Mouse (Mus musculus) ovary, postnatal 10 days (tissue): ENCODE measurements around the gene Hmgb1.

ENCODE experiments used
- DNase-seq: peaks from one replicate; pipeline ENCODE4 v3.0.0; 2022; ENCODE audit warnings: low spot score

The Hmgb1 gene

GRCm38 (mm10) chr5:149104096-149104725 is 80.1 kb downstream of the Hmgb1 start:
- DNase-seq = no peak

- DNase-seq = no peak
These were observed 82.4 kb downstream of the Hmgb1 start for GRCm38 (mm10) chr5:149101869-149102268.

- no peak for DNase-seq
These were observed 84.2 kb downstream of the Hmgb1 start for GRCm38 (mm10) chr5:149100091-149100490.

- no peak for DNase-seq
These were observed 85.3 kb downstream of the Hmgb1 start for GRCm38 (mm10) chr5:149099009-149099408.

- no peak for DNase-seq
These were observed 86.4 kb downstream of the Hmgb1 start for GRCm38 (mm10) chr5:149097841-149098240.

GRCm38 (mm10) chr5:149096284-149096683 is 88.0 kb downstream of the Hmgb1 start:
- no peak for DNase-seq

- DNase-seq = no peak
These were observed 91.4 kb downstream of the Hmgb1 start for GRCm38 (mm10) chr5:149092926-149093325.

GRCm38 (mm10) chr5:149092526-149092925 is 91.8 kb downstream of the Hmgb1 start:
- no peak for DNase-seq

GRCm38 (mm10) chr5:149091256-149091655 is 93.0 kb downstream of the Hmgb1 start:
- DNase-seq = no peak

GRCm38 (mm10) chr5:149089860-149090259 is 94.4 kb downstream of the Hmgb1 start:
- no peak for DNase-seq

- DNase-seq = no peak
These were observed 94.8 kb downstream of the Hmgb1 start for GRCm38 (mm10) chr5:149089456-149089855.

GRCm38 (mm10) chr5:149088891-149089290 is 95.4 kb downstream of the Hmgb1 start:
- no peak for DNase-seq

- no peak for DNase-seq
These were observed 96.1 kb downstream of the Hmgb1 start for GRCm38 (mm10) chr5:149088149-149088548.

- no peak for DNase-seq
These were observed 97.7 kb downstream of the Hmgb1 start for GRCm38 (mm10) chr5:149086382-149087244.

GRCm38 (mm10) chr5:149080466-149080865 is 103.8 kb downstream of the Hmgb1 start:
- no peak for DNase-seq

- no peak for DNase-seq
These were observed 104.5 kb downstream of the Hmgb1 start for GRCm38 (mm10) chr5:149079758-149080150.

GRCm38 (mm10) chr5:149079018-149079757 is 105.1 kb downstream of the Hmgb1 start:
- no peak for DNase-seq

- no peak for DNase-seq
These were observed 107.2 kb downstream of the Hmgb1 start for GRCm38 (mm10) chr5:149077136-149077535.

GRCm38 (mm10) chr5:149071546-149071945 is 112.7 kb downstream of the Hmgb1 start:
- no peak for DNase-seq

GRCm38 (mm10) chr5:149068745-149069144 is 115.5 kb downstream of the Hmgb1 start:
- DNase-seq = no peak

- DNase-seq = no peak
These were observed 116.0 kb downstream of the Hmgb1 start for GRCm38 (mm10) chr5:149068247-149068740.

GRCm38 (mm10) chr5:149067501-149067961 is 116.8 kb downstream of the Hmgb1 start:
- no peak for DNase-seq
